Mouse (Mus musculus): Measurements from ENCODE around the gene Gm45837. TPM values are rescaled to one million over a fixed set of nuclear protein-coding genes. Genes with fewer than 3 reads are reported as not detected.
"Not testable (repeated sequence)": the region's sequence is repeated elsewhere in the genome, so short reads cannot be mapped to it uniquely, and the experiment has no call there.

Gene Gm45837
- total RNA-seq, 2 experiments from 2014 or later: 3.8 TPM; not detected in 1

- DNase-seq: no peak
Observed at GRCm38 (mm10) chr7:101550686-101551485, 140.2 kb downstream of the Gm45837 start.

GRCm38 (mm10) chr7:101551530-101551929 lies 140.8 kb downstream of the Gm45837 start:
- DNase-seq: no peak

DNA sequence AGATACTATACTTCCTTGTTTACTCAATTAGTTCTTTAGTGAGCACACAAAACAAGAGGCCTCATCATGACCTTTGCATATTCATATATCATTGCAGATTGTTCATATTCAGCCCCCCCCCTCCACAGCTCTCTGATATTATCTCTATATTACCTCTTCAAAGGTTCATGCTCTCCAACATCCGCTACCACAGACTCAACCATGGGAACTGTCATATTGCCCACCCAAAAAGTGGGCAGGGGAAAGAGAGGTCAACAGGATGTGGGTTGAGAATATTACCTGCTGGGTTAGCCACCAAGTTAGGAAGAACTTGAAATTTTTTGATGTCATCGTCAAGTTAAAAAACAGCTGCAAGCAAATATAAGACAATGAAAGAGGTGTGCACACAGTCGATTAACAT lies 144.8 kb downstream of the Gm45837 start:
- DNase-seq: not testable (repeated sequence)

DNA sequence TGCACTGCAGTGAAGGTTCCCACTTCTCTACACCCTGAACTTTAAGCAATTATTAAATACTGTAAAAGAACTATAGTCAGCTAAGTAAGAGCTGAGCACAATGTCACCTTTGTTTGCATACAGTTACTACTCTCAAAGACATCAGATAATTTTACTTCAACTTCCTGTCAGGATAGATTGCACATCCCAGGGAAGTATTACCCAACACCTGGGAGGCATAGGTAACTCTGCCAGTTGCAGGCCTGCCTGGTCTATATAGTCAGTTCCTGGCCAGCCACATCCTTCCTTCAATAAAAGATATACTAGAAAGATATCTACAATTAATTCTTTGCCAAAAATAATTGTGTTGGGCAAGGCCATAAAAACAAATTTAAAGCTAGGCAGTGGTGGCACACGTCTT lies 146.7 kb downstream of the Gm45837 start:
- DNase-seq: no peak

GRCm38 (mm10) chr7:101559393-101559792 lies 148.7 kb downstream of the Gm45837 start:
- not testable (repeated sequence) for DNase-seq

Small RNA genes within 50 kb of the gene (microRNA-seq; reads per million reads assigned to microRNA genes)
- gene Mir139: 36,292 reads per million, percentile 98 among the genes with 10 or more reads in this experiment

Other genes with a start within 250 kb of the Gm45837 start
- gene Atg16l2, start 108.6 kb upstream of the Gm45837 start, total RNA-seq (2021): 10 to 100 TPM; 14.6 to 34.6 TPM
- 10 to 100 TPM; 22.5 to 60.5 TPM for gene Stard10, start 93.8 kb upstream of the Gm45837 start, total RNA-seq (2021)
- 10 to 100 TPM; 30.0 to 35.4 TPM for gene Arap1, start 62.8 kb upstream of the Gm45837 start, total RNA-seq (2021)
- gene Pde2a, start 10.8 kb downstream of the Gm45837 start, total RNA-seq (2021): 100 to 1,000 TPM; 163 to 207 TPM
- gene Art2b, start 174.7 kb downstream of the Gm45837 start, total RNA-seq (2021): not detected